Mouse (Mus musculus): ENCODE measurements around the gene Zfp248.
A peak's percentile ranks its signal among the peaks of the same experiment; 100 is the strongest.

The Zfp248 gene

DNA sequence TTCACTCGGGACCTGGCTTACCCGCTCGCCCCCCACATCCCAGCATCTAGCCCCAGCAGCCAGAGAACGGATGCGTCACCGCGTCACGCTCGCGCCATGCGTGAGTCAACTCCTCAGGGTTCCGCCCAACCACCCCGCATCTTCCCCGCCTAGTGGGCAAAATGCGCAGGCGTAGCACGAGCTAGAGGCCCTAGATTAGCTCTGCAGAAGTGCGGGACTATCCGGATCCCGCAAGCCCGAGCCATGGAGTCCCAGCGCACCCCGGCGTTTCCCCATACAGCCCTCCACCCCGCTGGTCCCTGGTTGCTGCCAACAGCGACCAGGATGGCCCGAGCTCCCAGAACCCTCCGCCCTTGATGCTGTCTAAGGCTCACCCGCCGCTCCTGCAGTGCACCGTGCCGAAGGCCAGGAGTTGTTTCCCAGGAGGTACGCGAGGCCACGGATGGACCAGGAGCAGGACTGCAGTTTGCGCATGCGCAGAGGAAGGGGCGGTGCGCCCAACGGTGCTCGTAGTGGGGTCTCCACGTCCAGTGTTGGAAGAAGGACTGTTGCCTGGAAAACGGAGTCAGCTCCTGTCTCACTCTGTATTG is at the start of gene Zfp248:
Gene Zfp248 (minus strand): TSS at position 487 of the 590 bp plus-strand sequence.
- ATAC-seq (ENCODE audit: insufficient number of reproducible peaks, low FRiP score, low TSS enrichment) = peak; percentile 97

DNA sequence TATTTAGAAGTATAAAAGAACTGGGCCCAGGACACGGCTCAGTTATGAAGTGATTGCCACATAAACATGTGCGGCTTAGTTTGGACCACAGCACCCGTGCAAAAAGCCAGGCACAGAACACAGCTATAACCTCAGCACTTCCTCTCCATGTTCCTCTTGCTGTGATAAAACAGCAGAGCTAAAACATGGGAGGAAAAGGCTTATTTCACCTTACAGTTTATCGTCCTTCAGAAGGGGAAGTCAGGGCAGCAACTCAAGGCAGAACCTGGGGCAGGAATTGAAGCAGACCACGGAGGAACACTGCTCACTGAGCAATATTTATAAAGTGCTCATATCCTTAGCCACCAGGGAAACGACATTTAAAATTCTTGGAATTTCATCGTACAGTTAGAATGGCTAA is 43.7 kb upstream of the Zfp248 start:
- no peak for ATAC-seq (ENCODE audit: insufficient number of reproducible peaks, low FRiP score, low TSS enrichment)

DNA sequence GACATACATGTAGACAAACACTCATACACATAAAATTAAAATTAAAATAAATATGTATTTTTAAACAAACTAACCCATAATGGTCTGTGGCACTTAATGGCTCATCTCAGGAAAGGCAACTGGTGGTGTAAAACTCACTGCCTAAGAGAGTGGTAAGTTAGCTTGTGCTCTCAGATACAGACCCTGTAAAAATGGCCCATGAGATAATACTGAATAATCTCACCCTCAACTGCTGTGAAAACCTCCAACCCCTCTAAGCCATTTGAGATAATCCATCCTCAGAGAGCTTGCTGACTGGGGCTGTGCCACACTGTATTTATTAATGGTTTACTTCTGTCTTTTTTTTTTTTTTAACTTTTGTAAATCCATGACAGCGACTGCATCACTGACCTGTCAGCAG is 26.8 kb upstream of the Zfp248 start:
- ATAC-seq (ENCODE audit: insufficient number of reproducible peaks, low FRiP score, low TSS enrichment) = no peak

DNA sequence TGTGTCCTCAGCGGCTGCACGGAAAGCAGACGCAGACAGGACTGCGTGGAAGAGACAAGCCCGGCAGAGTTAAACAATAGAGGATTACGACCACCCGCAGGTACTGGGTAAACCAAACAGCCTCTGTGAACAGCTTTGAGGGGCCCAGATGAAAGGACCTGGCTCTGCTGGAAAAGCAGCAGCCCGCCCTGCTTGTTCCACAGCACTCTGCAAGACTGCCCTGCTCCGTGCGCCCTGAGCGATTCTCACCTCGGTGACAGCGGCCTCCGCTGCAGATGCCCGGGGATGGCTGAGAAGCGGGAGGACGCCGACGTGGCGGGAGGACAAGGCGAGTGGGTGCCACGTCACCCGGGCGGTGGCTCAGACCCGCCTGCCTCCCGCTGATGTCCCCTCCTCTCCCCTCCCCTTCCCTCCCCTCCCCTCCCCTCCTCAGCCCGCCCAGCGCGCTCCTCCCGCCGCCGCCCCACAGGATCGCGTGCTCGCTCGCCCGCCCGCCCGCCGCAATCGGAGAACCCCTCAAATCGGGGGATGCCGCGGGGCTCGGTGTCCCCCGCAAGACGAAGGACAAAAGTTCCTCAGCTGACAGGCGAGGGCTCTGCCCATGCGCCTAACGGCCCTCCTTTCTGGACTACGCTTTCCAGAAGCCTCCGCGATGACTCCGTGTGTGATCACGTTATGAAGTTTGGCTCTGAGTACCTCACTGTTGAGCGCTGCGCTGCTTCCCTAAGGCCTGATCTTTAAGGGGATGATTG is 23.8 kb upstream of the Zfp248 start, which contains the start of gene Zfp9:
Gene Zfp9 (minus strand): TSS at position 364 of the 752 bp plus-strand sequence.
- ATAC-seq (ENCODE audit: insufficient number of reproducible peaks, low FRiP score, low TSS enrichment) = peak; percentile 92

DNA sequence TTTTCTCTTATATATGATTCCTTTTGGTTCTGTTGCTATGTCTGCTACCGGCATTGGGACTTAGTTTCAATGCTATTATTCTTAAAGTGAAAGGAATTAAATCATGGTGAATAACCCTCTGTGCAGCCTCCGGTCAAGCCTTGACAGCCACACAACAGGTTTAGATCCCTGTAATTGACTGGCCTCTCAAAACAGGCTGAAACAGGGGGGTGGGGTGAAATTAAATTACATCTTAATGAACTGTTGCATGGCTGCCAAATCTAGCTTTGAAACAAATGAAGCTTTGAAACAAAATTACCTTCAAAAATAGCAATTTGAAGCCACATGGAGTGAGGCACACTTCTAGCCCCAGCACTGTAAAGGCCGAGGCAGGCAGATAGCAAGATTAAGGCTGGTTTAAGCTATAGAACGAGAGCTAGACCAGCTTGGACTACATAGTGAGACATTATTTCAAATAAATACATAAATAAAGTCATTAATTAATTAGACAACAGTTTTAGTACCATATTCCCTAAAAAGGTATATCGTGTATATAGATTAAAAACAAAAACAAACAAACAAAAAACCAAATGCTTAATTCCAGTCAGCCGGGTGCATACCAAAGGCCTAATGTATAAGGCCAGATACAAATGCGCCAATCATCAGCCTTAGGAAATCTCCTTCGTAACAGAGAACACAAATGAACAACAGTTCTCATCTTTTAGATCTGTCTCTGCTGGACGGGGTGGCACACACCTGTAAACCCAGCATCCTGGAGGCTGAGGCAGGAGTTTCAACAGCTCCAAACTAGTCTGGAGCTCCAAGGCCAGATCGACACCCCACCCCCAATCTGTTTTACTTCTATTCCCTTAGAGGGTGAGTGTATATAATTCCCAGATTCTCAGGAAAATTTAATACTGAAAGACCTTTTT is 22.8 kb upstream of the Zfp248 start:
- no peak for ATAC-seq (ENCODE audit: insufficient number of reproducible peaks, low FRiP score, low TSS enrichment)

DNA sequence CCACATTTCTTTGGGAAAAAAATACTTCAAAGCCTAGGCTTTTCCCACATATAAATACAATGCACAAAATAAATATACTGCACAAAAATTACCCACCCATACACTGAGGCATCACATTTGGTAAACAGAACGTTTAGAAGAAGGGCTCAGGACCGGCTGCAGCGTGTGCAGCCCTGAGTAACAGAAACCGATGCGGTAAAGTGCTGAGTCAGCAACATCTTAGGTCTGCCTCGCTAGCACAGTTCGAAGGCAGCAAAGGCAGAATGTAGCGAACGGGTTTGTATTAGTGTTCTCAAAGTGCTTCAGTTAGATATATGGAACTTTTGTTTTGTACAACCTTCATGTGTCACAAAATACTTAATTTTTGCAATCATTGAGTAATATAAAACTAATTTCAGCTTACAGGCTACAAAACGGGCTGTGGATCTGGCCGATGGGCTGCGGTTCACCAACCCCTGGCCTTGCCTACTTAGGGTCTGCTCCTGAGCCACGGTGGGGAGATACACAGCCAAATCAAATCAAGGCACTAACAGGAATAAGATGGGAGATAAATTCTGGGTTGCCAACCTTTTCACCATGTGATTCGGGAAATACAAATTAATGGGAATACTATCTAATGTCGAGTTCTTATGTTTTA is 6.9 kb upstream of the Zfp248 start:
- no peak for ATAC-seq (ENCODE audit: insufficient number of reproducible peaks, low FRiP score, low TSS enrichment)

DNA sequence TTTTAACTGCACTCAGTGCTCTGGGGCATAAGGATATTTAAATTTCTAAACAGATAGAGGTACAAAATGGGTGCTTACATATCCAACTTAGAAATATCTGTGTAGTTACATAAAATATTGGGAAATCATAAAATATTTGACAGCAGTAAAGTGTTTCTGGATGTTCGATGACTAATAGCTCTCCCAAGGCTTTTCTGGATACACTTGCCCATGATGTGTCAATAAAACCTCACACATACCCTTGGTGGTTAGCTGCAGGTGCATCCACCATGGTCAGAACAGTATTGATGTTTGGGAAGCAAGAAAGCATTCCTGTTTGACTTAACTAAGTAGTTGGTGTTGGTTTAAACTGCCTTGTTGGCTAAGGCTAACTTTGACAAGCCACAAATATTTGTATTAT is 2.4 kb upstream of the Zfp248 start:
- no peak for ATAC-seq (ENCODE audit: insufficient number of reproducible peaks, low FRiP score, low TSS enrichment)

DNA sequence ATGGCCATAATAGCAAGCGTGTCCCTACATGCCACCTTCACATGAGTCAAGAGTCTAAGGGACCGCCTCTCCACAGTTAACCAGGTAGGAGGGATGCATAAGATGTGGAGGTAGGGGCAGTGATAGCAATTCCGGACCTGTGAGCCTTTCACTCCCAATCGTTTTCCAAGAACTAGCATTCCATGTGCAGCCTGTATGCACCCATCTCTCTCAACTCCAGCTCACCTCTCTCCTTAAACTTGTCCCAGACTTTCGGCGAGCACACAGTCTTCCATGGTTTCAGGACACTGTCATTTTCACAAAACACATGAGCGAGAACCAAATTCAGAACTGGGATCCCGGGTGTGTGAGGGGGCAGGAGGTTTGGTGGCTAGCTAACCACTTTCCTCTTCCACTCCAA is 876 bp downstream of the Zfp248 start:
- ATAC-seq (ENCODE audit: insufficient number of reproducible peaks, low FRiP score, low TSS enrichment) = no peak

DNA sequence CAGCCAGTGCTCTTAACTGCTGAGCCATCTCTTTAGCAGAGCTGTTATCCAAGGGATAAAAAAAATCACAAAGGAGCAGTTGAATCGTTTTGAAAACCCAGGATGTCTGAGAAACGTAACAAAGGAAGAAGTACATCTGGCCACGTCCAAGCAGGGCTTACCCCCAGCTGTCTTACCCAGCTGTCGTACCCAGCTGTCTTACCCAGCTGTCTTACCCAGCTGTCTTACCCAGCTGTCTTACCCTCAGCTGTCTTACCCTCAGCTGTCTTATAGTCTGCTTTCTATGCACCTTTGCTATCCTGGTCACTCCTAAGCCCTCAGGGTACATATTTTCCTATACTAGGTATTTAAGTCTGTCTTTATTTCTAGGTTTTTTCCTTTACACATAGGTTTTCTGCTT is 23.8 kb downstream of the Zfp248 start:
- no peak for ATAC-seq (ENCODE audit: insufficient number of reproducible peaks, low FRiP score, low TSS enrichment)

DNA sequence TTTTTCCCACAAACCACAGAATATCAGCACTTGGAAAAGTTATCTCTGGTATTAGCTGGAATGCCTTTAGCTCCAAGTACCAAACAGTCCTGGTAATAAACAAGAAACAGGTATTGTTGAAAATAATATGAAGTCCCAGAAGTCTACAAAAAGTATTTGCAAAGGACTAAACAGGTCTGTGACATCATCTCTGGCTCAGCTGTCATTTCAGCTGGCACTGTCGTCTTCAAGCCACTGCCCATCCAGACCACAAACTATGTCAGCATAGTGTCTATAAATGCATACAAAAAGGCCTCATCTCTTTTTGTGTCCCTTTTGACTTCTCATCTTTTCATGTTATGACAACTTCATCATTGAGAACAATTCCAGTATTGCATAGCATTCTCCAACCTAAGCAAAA is 28.7 kb downstream of the Zfp248 start:
- no peak for ATAC-seq (ENCODE audit: insufficient number of reproducible peaks, low FRiP score, low TSS enrichment)

DNA sequence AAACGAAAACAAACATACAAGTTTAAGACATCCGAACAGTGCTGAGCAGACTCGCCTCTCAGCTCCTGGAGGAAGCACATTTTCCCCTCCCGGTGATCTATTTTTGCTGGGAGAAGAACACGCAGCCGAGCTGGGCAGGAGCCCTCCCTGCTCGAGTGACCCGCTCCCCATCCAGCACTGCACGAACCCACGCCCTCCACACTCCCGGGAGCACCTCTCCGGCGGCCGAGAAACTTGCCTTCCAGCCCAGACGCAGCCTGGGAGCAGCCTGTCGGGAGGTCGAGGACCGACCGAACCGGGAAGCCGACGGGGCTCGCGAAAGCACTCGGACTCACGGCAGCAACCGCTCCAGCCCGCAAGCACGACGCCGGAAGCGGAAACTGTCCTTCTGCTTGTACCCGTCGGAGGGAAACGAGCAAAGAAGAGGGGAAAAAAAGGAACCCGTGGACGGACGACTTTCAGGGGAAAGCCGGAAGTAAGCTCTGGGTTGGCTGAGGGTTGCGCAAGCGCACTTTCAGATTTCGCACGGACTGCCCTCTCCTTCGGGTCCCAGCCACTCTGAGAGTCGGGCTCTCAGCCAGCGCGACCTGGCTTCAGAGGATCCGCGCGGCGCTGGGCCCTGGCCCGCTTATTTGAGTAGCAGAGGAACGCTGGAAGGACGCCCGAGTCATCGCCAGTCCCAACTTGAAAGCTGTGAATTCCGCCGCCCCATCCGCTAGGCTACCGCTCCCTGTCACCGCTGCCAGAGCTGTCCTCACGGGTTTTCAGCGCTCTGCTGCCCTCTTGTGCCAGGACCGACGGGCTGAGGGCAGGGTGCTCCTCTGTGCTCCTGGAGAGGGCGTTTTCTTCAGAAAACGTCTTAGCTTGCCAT is 36.0 kb downstream of the Zfp248 start, which contains the start of gene Bms1:
Gene Bms1 (minus strand): TSS at position 425 of the 871 bp plus-strand sequence.
- peak; percentile 93 for ATAC-seq (ENCODE audit: insufficient number of reproducible peaks, low FRiP score, low TSS enrichment)

DNA sequence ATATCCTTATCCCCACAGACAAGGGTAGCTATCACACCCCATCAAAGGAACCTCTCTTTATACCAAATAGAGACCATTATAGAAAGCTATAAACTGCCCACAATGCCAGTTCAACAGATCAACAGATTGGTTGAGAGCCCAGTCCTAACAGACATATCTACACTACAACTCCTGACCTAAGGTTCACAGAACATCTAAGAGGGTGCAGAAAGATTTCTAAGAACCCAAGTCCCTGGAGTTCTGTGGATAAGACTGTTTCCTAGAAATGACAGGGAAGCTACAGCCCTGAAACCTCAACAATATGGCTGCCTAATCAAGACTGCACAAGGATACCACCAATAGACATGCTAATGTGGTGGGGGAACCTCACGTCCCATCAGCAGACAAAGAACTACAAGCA is 44.9 kb downstream of the Zfp248 start:
- no peak for ATAC-seq (ENCODE audit: insufficient number of reproducible peaks, low FRiP score, low TSS enrichment)

DNA sequence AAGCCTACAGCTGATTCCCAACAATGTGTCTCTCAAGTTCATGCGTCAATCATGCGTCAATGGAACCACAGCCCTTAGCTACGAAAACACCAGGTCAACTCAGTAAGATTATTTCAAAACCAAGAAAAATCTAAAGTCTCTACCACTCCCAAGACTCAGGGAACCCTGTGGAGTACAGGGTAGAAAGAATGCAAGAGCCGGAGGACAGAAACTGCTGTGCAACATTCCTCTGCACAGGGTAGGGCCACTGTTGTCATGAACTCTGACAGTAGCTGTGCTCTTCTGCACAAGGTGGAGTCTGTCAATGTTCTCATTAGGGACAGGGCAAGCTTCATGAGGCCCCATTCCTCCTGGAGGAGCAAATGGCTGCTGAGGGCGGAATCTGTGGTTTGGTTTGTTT is 46.8 kb downstream of the Zfp248 start:
- ATAC-seq (ENCODE audit: insufficient number of reproducible peaks, low FRiP score, low TSS enrichment) = no peak

DNA sequence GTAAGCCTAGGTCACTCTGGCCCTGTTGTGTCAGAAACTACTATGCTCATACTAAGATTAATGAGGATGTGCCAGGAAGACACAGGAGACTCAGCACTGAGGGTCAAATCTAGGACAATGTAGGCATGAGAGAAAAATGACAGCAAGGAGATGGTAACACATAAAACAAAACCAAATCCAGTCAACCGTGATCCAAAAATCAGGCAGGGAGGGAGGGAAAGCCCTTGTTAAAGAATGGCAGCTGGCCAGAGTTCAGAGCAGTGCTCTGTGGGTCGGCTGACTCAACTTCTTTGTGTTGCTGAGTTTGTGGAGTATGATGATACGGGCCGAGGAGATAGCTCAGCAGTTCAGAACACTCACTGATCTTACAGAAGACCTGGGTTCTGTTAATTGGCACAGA is 48.9 kb downstream of the Zfp248 start:
- no peak for ATAC-seq (ENCODE audit: insufficient number of reproducible peaks, low FRiP score, low TSS enrichment)

DNA sequence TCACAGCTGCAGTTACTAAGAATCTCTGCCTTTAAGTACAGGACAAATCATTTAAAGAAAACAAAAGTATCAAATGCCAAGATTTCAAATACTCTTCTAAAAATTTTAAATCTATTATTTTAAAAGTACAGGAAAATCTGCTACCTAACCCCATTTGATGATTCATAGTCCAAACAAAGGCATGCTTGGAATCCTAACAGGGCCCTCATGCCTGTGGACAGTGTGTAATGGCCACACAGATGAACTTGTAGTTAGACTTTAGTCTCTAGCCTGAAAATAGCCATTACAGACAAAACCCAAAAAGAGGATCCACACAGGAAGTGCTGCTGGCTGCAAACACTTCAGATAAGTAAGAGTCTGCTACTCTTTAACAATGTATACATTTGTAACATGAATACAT is 64.6 kb downstream of the Zfp248 start:
- ATAC-seq (ENCODE audit: insufficient number of reproducible peaks, low FRiP score, low TSS enrichment) = no peak

DNA sequence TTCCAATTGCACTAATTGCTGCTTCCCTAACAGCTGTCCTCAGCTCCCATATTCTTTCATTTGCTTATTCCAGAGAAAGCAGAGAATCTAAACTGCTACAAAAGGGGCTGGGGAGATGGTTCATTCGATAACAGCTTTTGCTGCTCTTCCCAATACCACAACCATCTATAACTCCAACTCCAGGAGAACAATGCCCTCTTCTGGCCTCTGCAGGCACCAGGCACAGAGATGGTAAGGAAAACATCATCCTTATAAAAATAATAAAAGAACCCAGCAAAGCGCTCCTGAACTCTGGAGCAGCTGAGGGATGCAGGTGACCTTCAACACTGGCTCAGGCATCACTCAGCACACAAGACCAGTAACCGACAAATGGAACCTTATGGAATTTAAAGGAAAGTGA is 69.4 kb downstream of the Zfp248 start:
- no peak for ATAC-seq (ENCODE audit: insufficient number of reproducible peaks, low FRiP score, low TSS enrichment)

DNA sequence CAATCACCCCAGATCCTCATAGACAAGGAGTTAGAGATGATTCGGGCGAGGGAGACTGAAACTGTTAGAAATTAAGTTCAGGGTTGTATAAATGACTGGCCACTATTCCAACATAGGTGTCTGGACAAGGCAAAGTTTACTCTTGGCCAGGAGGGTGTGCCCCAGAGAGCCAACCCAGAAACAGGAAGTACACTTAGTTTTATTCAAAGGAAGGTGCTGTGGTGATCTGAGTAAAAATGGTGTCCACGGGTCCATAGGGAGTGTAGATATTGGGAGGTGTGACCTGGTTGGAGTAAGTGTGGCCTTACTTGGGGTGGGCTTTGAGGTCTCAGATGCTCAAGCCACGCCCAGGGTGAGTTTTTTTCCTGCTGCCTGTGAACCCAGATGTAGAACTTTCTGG is 74.1 kb downstream of the Zfp248 start:
- ATAC-seq (ENCODE audit: insufficient number of reproducible peaks, low FRiP score, low TSS enrichment) = no peak

DNA sequence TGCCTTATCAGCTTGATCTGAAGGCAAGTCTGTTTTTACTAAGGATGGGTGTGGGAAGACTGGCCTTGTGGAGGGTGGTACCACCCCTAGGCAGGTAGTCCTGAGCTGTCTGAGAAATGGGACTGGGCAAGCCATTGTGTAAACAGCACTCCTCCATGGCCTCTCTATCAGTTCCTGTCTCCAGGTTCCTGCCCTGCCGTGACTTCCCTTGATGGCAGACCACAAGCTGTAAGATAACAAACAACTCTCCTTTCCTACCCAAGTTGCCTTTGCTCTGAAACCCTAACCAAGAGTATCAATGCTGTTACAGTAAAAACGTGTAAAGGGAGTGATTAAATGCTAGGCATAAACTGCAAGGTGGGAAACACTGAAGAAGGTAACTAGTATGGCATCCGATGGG is 74.7 kb downstream of the Zfp248 start:
- ATAC-seq (ENCODE audit: insufficient number of reproducible peaks, low FRiP score, low TSS enrichment) = no peak

DNA sequence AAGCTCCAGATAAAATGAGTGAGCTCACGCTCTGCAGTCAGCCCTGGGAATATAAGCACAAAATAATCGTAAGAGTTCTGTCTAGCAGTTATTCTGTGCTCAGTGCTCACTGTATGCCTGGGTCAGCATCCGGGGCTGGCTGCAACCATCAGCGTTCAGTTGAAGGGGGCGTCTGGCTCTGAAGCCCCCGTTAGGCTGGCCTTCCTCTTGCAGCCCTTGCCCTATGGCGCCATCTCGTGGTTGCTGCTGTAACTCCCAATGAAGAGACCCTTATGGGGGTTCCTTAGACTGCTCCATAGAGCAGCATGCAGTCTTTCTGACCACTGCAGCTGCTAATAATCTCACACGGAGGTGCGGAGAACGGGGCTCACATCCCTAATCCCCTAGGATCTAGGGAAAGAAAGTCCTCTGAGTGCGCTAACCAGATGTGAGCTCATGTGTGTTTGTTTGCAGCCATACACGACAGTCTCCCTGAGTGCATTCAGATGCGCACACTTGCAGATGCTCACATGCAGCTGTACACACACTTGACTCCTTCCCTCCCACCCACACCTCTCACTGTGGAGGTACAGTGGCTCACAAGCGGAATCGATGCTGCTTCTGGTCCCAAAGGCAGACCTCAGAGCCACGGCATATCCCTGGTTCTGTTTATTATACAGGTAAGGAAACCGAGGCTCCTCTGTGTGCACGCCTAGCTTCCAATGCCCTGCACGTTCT is 75.7 kb downstream of the Zfp248 start:
- no peak for ATAC-seq (ENCODE audit: insufficient number of reproducible peaks, low FRiP score, low TSS enrichment)
